8 mouse cellular contexts compared by ENCODE assay signal in genomic region chr8:105225272-105225593, GRCm38 (mm10). TPM values are rescaled to one million over a fixed set of nuclear protein-coding genes. Genes with fewer than 3 reads are reported as not detected.
DNase-seq lines count a peak whose midpoint lies in the region; ATAC-seq and TF ChIP-seq lines count a peak whose summit lies in the region.

No protein-coding gene starts in this region.

- H3K36me3 ChIP-seq in embryonic facial prominence, embryonic 15.5 days = no peaks in the 10 kb centered on the region
- H3K36me3 ChIP-seq in limb, embryonic 10.5 days = no peaks in the 10 kb centered on the region
- H3K36me3 ChIP-seq in neural tube, embryonic 14.5 days (ENCODE audit: control insufficient read depth, insufficient read depth, low read length) = no peaks in the 10 kb centered on the region

- H3K4me1 ChIP-seq in lung, adult 2 months (ENCODE audit: control insufficient read depth, insufficient read depth, low read length) = peaks cover 7% of the 10 kb centered on the region
- peaks cover 16% of the 10 kb centered on the region for H3K4me1 ChIP-seq in embryonic facial prominence, embryonic 15.5 days
- peaks cover 20% of the 10 kb centered on the region for H3K4me1 ChIP-seq in limb, embryonic 10.5 days
- H3K4me1 ChIP-seq in neural tube, embryonic 14.5 days (ENCODE audit: control insufficient read depth, insufficient read depth, low read length) = peaks cover 14% of the 10 kb centered on the region

- H3K9ac ChIP-seq in embryonic facial prominence, embryonic 15.5 days = peak overlapping the region; percentile 82
- peak overlapping the region; percentile 81 for H3K9ac ChIP-seq in neural tube, embryonic 14.5 days (replicated peaks; ENCODE audit: low read depth, low read length)

- ATAC-seq in embryonic facial prominence, embryonic 15.5 days (ENCODE audit: insufficient number of reproducible peaks, low FRiP score, low TSS enrichment, low read depth) = no peak
- no peak for ATAC-seq in neural tube, embryonic 14.5 days (ENCODE audit: low read depth)

- under 1% methylated on average over 27 of the region's 27 CpGs for WGBS in lung, adult 2 months
- WGBS in embryonic facial prominence, embryonic 15.5 days = 0% methylated on average over 27 of the region's 27 CpGs
- WGBS in limb, embryonic 10.5 days = 0% methylated on average over 27 of the region's 27 CpGs
- under 1% methylated on average over 27 of the region's 27 CpGs for WGBS in neural tube, embryonic 14.5 days

- no peaks in the 10 kb centered on the region for H3K9me3 ChIP-seq in embryonic facial prominence, embryonic 15.5 days (replicated peaks)
- H3K9me3 ChIP-seq in limb, embryonic 10.5 days (replicated peaks) = no peaks in the 10 kb centered on the region
- H3K9me3 ChIP-seq in neural tube, embryonic 14.5 days (ENCODE audit: control insufficient read depth, low read length) = no peaks in the 10 kb centered on the region

- H3K27ac ChIP-seq in embryonic facial prominence, embryonic 15.5 days (replicated peaks) = peak overlapping the region; percentile 91
- H3K27ac ChIP-seq in limb, embryonic 10.5 days = peak overlapping the region; percentile 87
- peak overlapping the region; percentile 73 for H3K27ac ChIP-seq in neural tube, embryonic 14.5 days (ENCODE audit: low read depth, low read length)

- H3K4me2 ChIP-seq in embryonic facial prominence, embryonic 15.5 days (replicated peaks) = peak overlapping the region; percentile 79
- H3K4me2 ChIP-seq in neural tube, embryonic 14.5 days (ENCODE audit: low read depth, low read length) = peak overlapping the region; percentile 63

- no peak for TF ChIP-seq CTCF in lung, adult 2 months (IDR thresholded peaks at IDR 0.05; ENCODE audit: insufficient read depth, low read length)

- DNase-seq in lung, adult 2 months = no peak
- DNase-seq in lung, postnatal 4 days = no peak
- no peak for DNase-seq in limb, embryonic 10.5 days (ENCODE audit: low spot score)
- no peak for DNase-seq in adrenal gland, postnatal 36 days
- no peak for DNase-seq in gastrocnemius, postnatal 10 days
- DNase-seq in lung, postnatal 25 days (ENCODE audit: low spot score) = no peak

- H3K27me3 ChIP-seq in embryonic facial prominence, embryonic 15.5 days = no peaks in the 10 kb centered on the region
- no peaks in the 10 kb centered on the region for H3K27me3 ChIP-seq in limb, embryonic 10.5 days (ENCODE audit: low read depth, poor library complexity, severe bottlenecking)
- H3K27me3 ChIP-seq in neural tube, embryonic 14.5 days (ENCODE audit: control insufficient read depth, insufficient read depth, low read length) = no peaks in the 10 kb centered on the region

- H3K4me3 ChIP-seq in lung, adult 2 months (replicated peaks; ENCODE audit: extremely low read depth, low read depth, low read length) = peak overlapping the region; percentile 84
- H3K4me3 ChIP-seq in embryonic facial prominence, embryonic 15.5 days (replicated peaks) = peak overlapping the region; percentile 84
- peak overlapping the region; percentile 97 for H3K4me3 ChIP-seq in limb, embryonic 10.5 days
- H3K4me3 ChIP-seq in neural tube, embryonic 14.5 days (ENCODE audit: low read depth, low read length) = peak overlapping the region; percentile 80

- TF ChIP-seq POLR2A in lung, adult 2 months (IDR thresholded peaks at IDR 0.05; ENCODE audit: borderline replicate concordance, extremely low read depth, low read depth, low read length) = 0 out of 2 replicates have a peak, but pooled peaks have one; percentile 25

RNA-seq across cellular contexts. Expression of gene D230025D16Rik, which starts 0.3 kb away (rescaled TPM):
- 56.8 and 64.8 TPM in 2 replicates for polyA plus RNA-seq in lung, adult 2 months (2012; rRNA removed)
- 24.9 and 26.1 TPM in 2 replicates for polyA plus RNA-seq in embryonic facial prominence, embryonic 15.5 days (2015; fragmentation: Nextera tagmentation; extraction: Ambion mirVana)
- 25.4 and 26.6 TPM in 2 replicates for polyA plus RNA-seq in limb, embryonic 10.5 days (2016; fragmentation: Nextera tagmentation; extraction: Ambion mirVana)
- 35.7 and 36.8 TPM in 2 replicates for polyA plus RNA-seq in neural tube, embryonic 14.5 days (2014; fragmentation: Nextera tagmentation; extraction: Ambion mirVana)
- total RNA-seq in adrenal gland, postnatal 36 days (2021) = 10 to 100 TPM; 23.7 to 27.2 TPM
- 10 to 100 TPM; 16.1 to 18.4 TPM for total RNA-seq in gastrocnemius, postnatal 10 days (2021)

RNA-seq across cellular contexts. Expression of gene B3gnt9, which starts 29.7 kb away (rescaled TPM):
- polyA plus RNA-seq in lung, adult 2 months (2012; rRNA removed) = 35.5 and 39.2 TPM in 2 replicates
- polyA plus RNA-seq in embryonic facial prominence, embryonic 15.5 days (2015; fragmentation: Nextera tagmentation; extraction: Ambion mirVana) = 45.5 and 49.2 TPM in 2 replicates
- polyA plus RNA-seq in limb, embryonic 10.5 days (2016; fragmentation: Nextera tagmentation; extraction: Ambion mirVana) = 1.4 and 1.7 TPM in 2 replicates
- 6.2 and 8.3 TPM in 2 replicates for polyA plus RNA-seq in neural tube, embryonic 14.5 days (2014; fragmentation: Nextera tagmentation; extraction: Ambion mirVana)
- total RNA-seq in adrenal gland, postnatal 36 days (2021) = 1 to 10 TPM; 2.7 to 3.0 TPM
- total RNA-seq in gastrocnemius, postnatal 10 days (2021) = 1 to 10 TPM; 8.6 to 9.9 TPM

RNA-seq across cellular contexts. Expression of gene Tradd, which starts 39.2 kb away (rescaled TPM):
- 21.3 and 23.8 TPM in 2 replicates for polyA plus RNA-seq in lung, adult 2 months (2012; rRNA removed)
- polyA plus RNA-seq in embryonic facial prominence, embryonic 15.5 days (2015; fragmentation: Nextera tagmentation; extraction: Ambion mirVana) = 27.4 and 28.8 TPM in 2 replicates
- 11.4 and 12.1 TPM in 2 replicates for polyA plus RNA-seq in limb, embryonic 10.5 days (2016; fragmentation: Nextera tagmentation; extraction: Ambion mirVana)
- 13.1 and 18.8 TPM in 2 replicates for polyA plus RNA-seq in neural tube, embryonic 14.5 days (2014; fragmentation: Nextera tagmentation; extraction: Ambion mirVana)
- total RNA-seq in adrenal gland, postnatal 36 days (2021) = 10 to 100 TPM; 15.3 to 17.9 TPM
- total RNA-seq in gastrocnemius, postnatal 10 days (2021) = 1 to 10 TPM; 3.3 to 4.4 TPM

RNA-seq across cellular contexts. Expression of gene Fbxl8, which starts 39.2 kb away (rescaled TPM):
- 15.5 and 16.8 TPM in 2 replicates for polyA plus RNA-seq in lung, adult 2 months (2012; rRNA removed)
- 3.3 and 4.0 TPM in 2 replicates for polyA plus RNA-seq in embryonic facial prominence, embryonic 15.5 days (2015; fragmentation: Nextera tagmentation; extraction: Ambion mirVana)
- polyA plus RNA-seq in limb, embryonic 10.5 days (2016; fragmentation: Nextera tagmentation; extraction: Ambion mirVana) = 0.81 and 1.1 TPM in 2 replicates
- 0.96 and 1.8 TPM in 2 replicates for polyA plus RNA-seq in neural tube, embryonic 14.5 days (2014; fragmentation: Nextera tagmentation; extraction: Ambion mirVana)
- total RNA-seq in adrenal gland, postnatal 36 days (2021) = 1 to 10 TPM; 3.3 to 3.6 TPM
- total RNA-seq in gastrocnemius, postnatal 10 days (2021) = 1 to 10 TPM in 1 of 2 experiments, under 1 TPM in 1; 0.85 to 1.6 TPM

RNA-seq across cellular contexts. Expression of gene Hsf4, which starts 44.4 kb away (rescaled TPM):
- 20.3 and 22.1 TPM in 2 replicates for polyA plus RNA-seq in lung, adult 2 months (2012; rRNA removed)
- 0.13 and 0.33 TPM in 2 replicates for polyA plus RNA-seq in embryonic facial prominence, embryonic 15.5 days (2015; fragmentation: Nextera tagmentation; extraction: Ambion mirVana)
- polyA plus RNA-seq in limb, embryonic 10.5 days (2016; fragmentation: Nextera tagmentation; extraction: Ambion mirVana) = 0.10 TPM in 1 of 2 replicates, not detected in the other
- 0.66 and 0.71 TPM in 2 replicates for polyA plus RNA-seq in neural tube, embryonic 14.5 days (2014; fragmentation: Nextera tagmentation; extraction: Ambion mirVana)
- 1 to 10 TPM; 1.3 to 1.6 TPM for total RNA-seq in adrenal gland, postnatal 36 days (2021)
- under 1 TPM; 0.42 to 0.70 TPM for total RNA-seq in gastrocnemius, postnatal 10 days (2021)
